14 mouse cellular contexts compared by ENCODE assay signal in the genomic region with DNA sequence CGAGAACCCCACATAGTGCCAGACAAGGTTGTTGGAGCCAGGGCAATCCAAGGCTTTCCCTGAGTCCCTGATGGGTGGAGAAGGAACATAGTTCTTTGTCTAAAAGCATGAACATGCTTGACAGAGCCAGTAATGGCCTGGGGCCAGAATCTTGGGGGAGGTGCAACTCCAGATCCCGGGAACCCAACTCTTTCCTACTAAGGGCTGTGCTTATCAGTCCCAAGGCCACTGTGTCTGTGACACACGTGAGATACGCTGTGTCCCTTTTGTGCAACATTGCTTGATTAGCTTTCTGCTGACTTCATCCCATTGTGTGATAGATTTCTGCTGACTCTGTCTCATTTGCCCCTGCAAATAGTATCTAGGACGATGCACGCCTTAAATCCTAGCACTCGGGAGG. TPM values are rescaled to one million over a fixed set of nuclear protein-coding genes. Genes with fewer than 3 reads are reported as not detected.
DNase-seq lines count a peak whose midpoint lies in the region; ATAC-seq lines count a peak whose summit lies in the region.
"Had no signal": no experiment of that assay in that cellular context is flagged by ENCODE, and none has a peak within 500 bp of the region (broad histone marks: within the 10 kb centered on the region; RNA-seq: fewer than 3 reads in every experiment).

No protein-coding gene starts in this region.

- peak; percentile 62 for ATAC-seq in heart, embryonic 15.5 days (replicated peaks; ENCODE audit: insufficient number of reproducible peaks, insufficient read depth, low FRiP score, low read depth)
- peak; percentile 76 for ATAC-seq in intestine, embryonic 16.5 days
- no peak for ATAC-seq in midbrain, embryonic 16.5 days

- no peaks in the 10 kb centered on the region for H3K4me1 ChIP-seq in heart, embryonic 15.5 days (replicated peaks)
- no peaks in the 10 kb centered on the region for H3K4me1 ChIP-seq in intestine, embryonic 16.5 days (ENCODE audit: control insufficient read depth, insufficient read depth, low read length)
- no peaks in the 10 kb centered on the region for H3K4me1 ChIP-seq in midbrain, embryonic 16.5 days (ENCODE audit: control insufficient read depth, insufficient read depth, low read length)
- H3K4me1 ChIP-seq: limb, embryonic 12.5 days had no signal

- H3K36me3 ChIP-seq in heart, embryonic 15.5 days: no peaks in the 10 kb centered on the region
- no peaks in the 10 kb centered on the region for H3K36me3 ChIP-seq in intestine, embryonic 16.5 days (ENCODE audit: control insufficient read depth, insufficient read depth, low read length)
- H3K36me3 ChIP-seq in midbrain, embryonic 16.5 days (ENCODE audit: control insufficient read depth, insufficient read depth, low read length): peaks cover 4% of the 10 kb centered on the region
- H3K36me3 ChIP-seq: limb, embryonic 12.5 days had no signal

- 55% methylated on average over 7 of the region's 7 CpGs for WGBS in heart, embryonic 15.5 days
- 72% methylated on average over 7 of the region's 7 CpGs for WGBS in intestine, embryonic 16.5 days
- 80% methylated on average over 7 of the region's 7 CpGs for WGBS in midbrain, embryonic 16.5 days

- no peak for DNase-seq in heart, adult 8-10 months (ENCODE audit: low spot score)
- peak; percentile 53 for DNase-seq in ovary, adult 18-20 months (ENCODE audit: low spot score)
- DNase-seq in ovary, postnatal 10 days (ENCODE audit: low spot score): no peak
- DNase-seq in adrenal gland, adult 8-10 months: peak; percentile 83
- DNase-seq: layer of hippocampus, adult 9-11 months; thymus, postnatal 14 days had no signal

- no peaks in the 10 kb centered on the region for H3K27me3 ChIP-seq in heart, embryonic 15.5 days
- H3K27me3 ChIP-seq in intestine, embryonic 16.5 days (replicated peaks; ENCODE audit: control insufficient read depth, insufficient read depth, low read length): no peaks in the 10 kb centered on the region; the same call in 1 of the 2 replicates
- no peaks in the 10 kb centered on the region for H3K27me3 ChIP-seq in midbrain, embryonic 16.5 days (ENCODE audit: control insufficient read depth, insufficient read depth, low read depth, low read length)
- H3K27me3 ChIP-seq: neural tube, embryonic 13.5 days had no signal

- H3K9me3 ChIP-seq in heart, embryonic 15.5 days (replicated peaks): no peaks in the 10 kb centered on the region
- H3K9me3 ChIP-seq in intestine, embryonic 16.5 days (ENCODE audit: control insufficient read depth, low read length): no peaks in the 10 kb centered on the region; the same call in 1 of the 2 replicates
- no peaks in the 10 kb centered on the region; the same call in 1 of the 2 replicates for H3K9me3 ChIP-seq in midbrain, embryonic 16.5 days (replicated peaks; ENCODE audit: control insufficient read depth, low read length, poor library complexity, severe bottlenecking)

- H3K9ac ChIP-seq in heart, embryonic 15.5 days: no peak overlapping the region
- H3K9ac ChIP-seq in intestine, embryonic 16.5 days (ENCODE audit: low read depth, low read length): no peak overlapping the region
- H3K9ac ChIP-seq in midbrain, embryonic 16.5 days (ENCODE audit: low read depth, low read length): no peak overlapping the region
- H3K9ac ChIP-seq: limb, embryonic 12.5 days; midbrain, embryonic 12.5 days; neural tube, embryonic 13.5 days had no signal

- no peak overlapping the region for H3K4me2 ChIP-seq in heart, embryonic 15.5 days
- H3K4me2 ChIP-seq in intestine, embryonic 16.5 days (ENCODE audit: low read depth, low read length): no peak overlapping the region
- no peak overlapping the region for H3K4me2 ChIP-seq in midbrain, embryonic 16.5 days (ENCODE audit: low read length)
- H3K4me2 ChIP-seq: limb, embryonic 12.5 days; midbrain, embryonic 12.5 days; neural tube, embryonic 13.5 days had no signal

- no peak overlapping the region for H3K4me3 ChIP-seq in heart, embryonic 15.5 days
- no peak overlapping the region for H3K4me3 ChIP-seq in intestine, embryonic 16.5 days (ENCODE audit: low read length)
- no peak overlapping the region for H3K4me3 ChIP-seq in midbrain, embryonic 16.5 days (ENCODE audit: low read depth, low read length)
- H3K4me3 ChIP-seq: limb, embryonic 12.5 days; midbrain, embryonic 12.5 days; neural tube, embryonic 13.5 days had no signal

- H3K27ac ChIP-seq in heart, embryonic 15.5 days: no peak overlapping the region
- H3K27ac ChIP-seq in intestine, embryonic 16.5 days (ENCODE audit: low read length): no peak overlapping the region
- no peak overlapping the region for H3K27ac ChIP-seq in midbrain, embryonic 16.5 days (ENCODE audit: low read length)
- H3K27ac ChIP-seq: limb, embryonic 12.5 days; midbrain, embryonic 12.5 days; neural tube, embryonic 13.5 days had no signal

RNA-seq across cellular contexts. Expression of gene Radil, which starts 25.9 kb away (rescaled TPM):
- 8.6 and 9.7 TPM in 2 replicates for polyA plus RNA-seq in heart, embryonic 15.5 days (2015; fragmentation: Nextera tagmentation; extraction: Ambion mirVana)
- 1 to 10 TPM; 1.2 to 2.3 (median 1.8) TPM for total RNA-seq in heart, adult 8-10 months (2022)
- 1 to 10 TPM; 3.4 to 8.2 (median 4.1) TPM for total RNA-seq in adrenal gland, adult 8-10 months (2022)
- polyA plus RNA-seq in intestine, embryonic 16.5 days (2015; fragmentation: Nextera tagmentation; extraction: Ambion mirVana): 1.6 and 2.2 TPM in 2 replicates
- 24.0 and 26.2 TPM in 2 replicates for polyA plus RNA-seq in midbrain, embryonic 16.5 days (2015; fragmentation: Nextera tagmentation; extraction: Ambion mirVana)
- total RNA-seq: CH12.LX had no signal

RNA-seq across cellular contexts. Expression of gene Mmd2, which starts 31.8 kb away (rescaled TPM):
- polyA plus RNA-seq in heart, embryonic 15.5 days (2015; fragmentation: Nextera tagmentation; extraction: Ambion mirVana): 0.09 and 0.90 TPM in 2 replicates
- under 1 TPM in 3 of 4 experiments, not detected in 1; 0.08 to 0.50 (median 0.28) TPM for total RNA-seq in heart, adult 8-10 months (2022)
- total RNA-seq in adrenal gland, adult 8-10 months (2022): 10 to 100 TPM; 33.7 to 65.5 (median 38.5) TPM
- polyA plus RNA-seq in intestine, embryonic 16.5 days (2015; fragmentation: Nextera tagmentation; extraction: Ambion mirVana): 1.6 and 1.7 TPM in 2 replicates
- 52.2 and 74.2 TPM in 2 replicates for polyA plus RNA-seq in midbrain, embryonic 16.5 days (2015; fragmentation: Nextera tagmentation; extraction: Ambion mirVana)
- total RNA-seq: CH12.LX had no signal

RNA-seq across cellular contexts. Expression of gene Papolb, which starts 47.0 kb away (rescaled TPM):
- polyA plus RNA-seq in heart, embryonic 15.5 days (2015; fragmentation: Nextera tagmentation; extraction: Ambion mirVana): 0.09 and 0.13 TPM in 2 replicates
- total RNA-seq in heart, adult 8-10 months (2022): under 1 TPM in 3 of 4 experiments, not detected in 1; 0.06 to 0.16 (median 0.06) TPM
- total RNA-seq in adrenal gland, adult 8-10 months (2022): under 1 TPM; 0.06 to 0.35 (median 0.26) TPM
- 0.05 TPM in 1 of 2 replicates, not detected in the other for polyA plus RNA-seq in intestine, embryonic 16.5 days (2015; fragmentation: Nextera tagmentation; extraction: Ambion mirVana)
- polyA plus RNA-seq in midbrain, embryonic 16.5 days (2015; fragmentation: Nextera tagmentation; extraction: Ambion mirVana): 0.14 and 0.20 TPM in 2 replicates
- total RNA-seq: CH12.LX had no signal
- polyA plus RNA-seq: small intestine, adult 2 months had no signal

RNA-seq across cellular contexts. Expression of gene Wipi2, which starts 50.7 kb away (rescaled TPM):
- 23.9 and 28.3 TPM in 2 replicates for polyA plus RNA-seq in heart, embryonic 15.5 days (2015; fragmentation: Nextera tagmentation; extraction: Ambion mirVana)
- 10 to 100 TPM; 35.6 to 39.5 (median 36.9) TPM for total RNA-seq in heart, adult 8-10 months (2022)
- total RNA-seq in adrenal gland, adult 8-10 months (2022): 100 to 1,000 TPM in 2 of 4 experiments, 10 to 100 TPM in 2; 92.3 to 120 (median 107) TPM
- 33.6 and 33.8 TPM in 2 replicates for polyA plus RNA-seq in intestine, embryonic 16.5 days (2015; fragmentation: Nextera tagmentation; extraction: Ambion mirVana)
- 43.9 and 45.1 TPM in 2 replicates for polyA plus RNA-seq in midbrain, embryonic 16.5 days (2015; fragmentation: Nextera tagmentation; extraction: Ambion mirVana)

Comparison
In these comparisons a context has a peak if more than half of its experiments do, and no peak if none do; other contexts are left out.
1. DNase-seq: peak in ovary, adult 18-20 months (single experiment) and adrenal gland, adult 8-10 months (single experiment); none in heart, adult 8-10 months (single experiment) and ovary, postnatal 10 days (single experiment).
2. RNA of gene Mmd2, which starts 31.8 kb away (polyA plus RNA-seq): 52.2 to 74.2 TPM in midbrain, embryonic 16.5 days; 1.6 to 1.7 TPM in intestine, embryonic 16.5 days and 0.09 to 0.90 TPM in heart, embryonic 15.5 days; every median in the first group is over 10 times any median in the second.